Mouse (Mus musculus): Measurements from ENCODE around the gene Pip5kl1. TPM values are rescaled to one million over a fixed set of nuclear protein-coding genes. Genes with fewer than 3 reads are reported as not detected.

Pip5kl1 gene
- polyA plus RNA-seq, 1 experiment: not detected

- H3K36me3 ChIP-seq (ENCODE audit: control insufficient read depth): peaks cover 53% of the 10 kb centered on the region
These were observed 42.5 kb downstream of the Pip5kl1 start for GRCm38 (mm10) chr2:32617109-32617508.

GRCm38 (mm10) chr2:32617601-32618000 lies 43.0 kb downstream of the Pip5kl1 start:
- H3K4me3 ChIP-seq (replicated peaks): no peak overlapping the region
- TF ChIP-seq GATA1 (IDR thresholded peaks at IDR 0.05; ENCODE audit: low read length): no peak
- no peak for TF ChIP-seq TAL1 (IDR thresholded peaks at IDR 0.05; ENCODE audit: low read length)
- peaks cover 5% of the 10 kb centered on the region for H3K9me3 ChIP-seq (ENCODE audit: control insufficient read depth, low read length)
- peaks cover 15% of the 10 kb centered on the region for H3K4me1 ChIP-seq (ENCODE audit: control insufficient read depth)
- peaks cover 49% of the 10 kb centered on the region for H3K36me3 ChIP-seq (ENCODE audit: control insufficient read depth)
- no peaks in the 10 kb centered on the region for H3K27me3 ChIP-seq (ENCODE audit: control insufficient read depth)

More at GRCm38 (mm10) chr2:32617109-32617508, 42.5 kb downstream of the Pip5kl1 start:
- no peak overlapping the region for H3K4me3 ChIP-seq (replicated peaks)
- no peaks in the 10 kb centered on the region for H3K27me3 ChIP-seq (ENCODE audit: control insufficient read depth)
- H3K9me3 ChIP-seq (ENCODE audit: control insufficient read depth, low read length): peaks cover 7% of the 10 kb centered on the region
- no peak for TF ChIP-seq GATA1 (IDR thresholded peaks at IDR 0.05; ENCODE audit: low read length)
- TF ChIP-seq TAL1 (IDR thresholded peaks at IDR 0.05; ENCODE audit: low read length): no peak
- peaks cover 19% of the 10 kb centered on the region for H3K4me1 ChIP-seq (ENCODE audit: control insufficient read depth)

GRCm38 (mm10) chr2:32618051-32618450 lies 43.5 kb downstream of the Pip5kl1 start:
- peaks cover 46% of the 10 kb centered on the region for H3K36me3 ChIP-seq (ENCODE audit: control insufficient read depth)
- no peaks in the 10 kb centered on the region for H3K27me3 ChIP-seq (ENCODE audit: control insufficient read depth)
- H3K9me3 ChIP-seq (ENCODE audit: control insufficient read depth, low read length): peaks cover 5% of the 10 kb centered on the region
- peaks cover 15% of the 10 kb centered on the region for H3K4me1 ChIP-seq (ENCODE audit: control insufficient read depth)
- H3K4me3 ChIP-seq (replicated peaks): no peak overlapping the region
- TF ChIP-seq GATA1 (IDR thresholded peaks at IDR 0.05; ENCODE audit: low read length) (no peak), TAL1 (IDR thresholded peaks at IDR 0.05; ENCODE audit: low read length) (no peak)

- H3K4me3 ChIP-seq (replicated peaks): no peak overlapping the region
- TF ChIP-seq TAL1 (IDR thresholded peaks at IDR 0.05; ENCODE audit: low read length) (no peak), GATA1 (IDR thresholded peaks at IDR 0.05; ENCODE audit: low read length) (no peak)
- H3K4me1 ChIP-seq (ENCODE audit: control insufficient read depth): peaks cover 31% of the 10 kb centered on the region
- H3K9me3 ChIP-seq (ENCODE audit: control insufficient read depth, low read length): peaks cover 5% of the 10 kb centered on the region
- H3K36me3 ChIP-seq (ENCODE audit: control insufficient read depth): peaks cover 26% of the 10 kb centered on the region
- no peaks in the 10 kb centered on the region for H3K27me3 ChIP-seq (ENCODE audit: control insufficient read depth)
These were observed 46.3 kb downstream of the Pip5kl1 start for GRCm38 (mm10) chr2:32620682-32621516.

- Histone ChIP-seq H3K27me3 (ENCODE audit: control insufficient read depth) (no peaks in the 10 kb centered on the region), H3K4me3 (replicated peaks) (no peak within 1 kb of the TSS), H3K9me3 (ENCODE audit: control insufficient read depth, low read length) (peaks cover 5% of the 10 kb centered on the region), H3K36me3 (ENCODE audit: control insufficient read depth) (peaks cover 24% of the 10 kb centered on the region), H3K4me1 (ENCODE audit: control insufficient read depth) (peaks cover 34% of the 10 kb centered on the region)
- TF ChIP-seq GATA1 (IDR thresholded peaks at IDR 0.05; ENCODE audit: low read length): no peak
- no peak for TF ChIP-seq TAL1 (IDR thresholded peaks at IDR 0.05; ENCODE audit: low read length)
These were observed 46.9 kb downstream of the Pip5kl1 start, which contains the start of gene Ak1 for GRCm38 (mm10) chr2:32621517-32621859. Gene Ak1 (plus strand): TSS chr2:32621758.

- Histone ChIP-seq H3K4me3 (replicated peaks) (no peak overlapping the region), H3K4me1 (ENCODE audit: control insufficient read depth) (peaks cover 40% of the 10 kb centered on the region)
- no peak for TF ChIP-seq GATA1 (IDR thresholded peaks at IDR 0.05; ENCODE audit: low read length)
- TF ChIP-seq TAL1 (IDR thresholded peaks at IDR 0.05; ENCODE audit: low read length): no peak
These were observed 49.6 kb downstream of the Pip5kl1 start for GRCm38 (mm10) chr2:32624111-32624748.

GRCm38 (mm10) chr2:32625212-32625872 lies 50.7 kb downstream of the Pip5kl1 start:
- TF ChIP-seq GATA1 (IDR thresholded peaks at IDR 0.05; ENCODE audit: low read length) (no peak), TAL1 (IDR thresholded peaks at IDR 0.05; ENCODE audit: low read length) (no peak)
- Histone ChIP-seq H3K4me3 (replicated peaks) (peak overlapping the region; percentile 34), H3K9me3 (ENCODE audit: control insufficient read depth, low read length) (no peaks in the 10 kb centered on the region), H3K4me1 (ENCODE audit: control insufficient read depth) (peaks cover 38% of the 10 kb centered on the region), H3K27me3 (ENCODE audit: control insufficient read depth) (no peaks in the 10 kb centered on the region), H3K36me3 (ENCODE audit: control insufficient read depth) (no peaks in the 10 kb centered on the region)

More at GRCm38 (mm10) chr2:32624111-32624748, 49.6 kb downstream of the Pip5kl1 start:
- no peaks in the 10 kb centered on the region for H3K9me3 ChIP-seq (ENCODE audit: control insufficient read depth, low read length)
- H3K36me3 ChIP-seq (ENCODE audit: control insufficient read depth): peaks cover 2% of the 10 kb centered on the region
- H3K27me3 ChIP-seq (ENCODE audit: control insufficient read depth): no peaks in the 10 kb centered on the region

GRCm38 (mm10) chr2:32625873-32626694 lies 51.5 kb downstream of the Pip5kl1 start:
- TF ChIP-seq TAL1 (IDR thresholded peaks at IDR 0.05; ENCODE audit: low read length): no peak
- TF ChIP-seq GATA1 (IDR thresholded peaks at IDR 0.05; ENCODE audit: low read length): no peak
- Histone ChIP-seq H3K4me1 (ENCODE audit: control insufficient read depth) (peaks cover 31% of the 10 kb centered on the region), H3K36me3 (ENCODE audit: control insufficient read depth) (no peaks in the 10 kb centered on the region), H3K9me3 (ENCODE audit: control insufficient read depth, low read length) (no peaks in the 10 kb centered on the region), H3K27me3 (ENCODE audit: control insufficient read depth) (no peaks in the 10 kb centered on the region), H3K4me3 (replicated peaks) (no peak overlapping the region)
